Mouse (Mus musculus): ENCODE data around the gene Tbpl1.

GRCm38 (mm10) chr10:22728257-22728656 lies 3.5 kb downstream of the Tbpl1 start:
- TF ChIP-seq CTCF (IDR thresholded peaks at IDR 0.05; ENCODE audit: low read depth): no peak
- TF ChIP-seq EP300 (optimal IDR thresholded peaks at IDR 0.05): no peak
